Mouse (Mus musculus) thymus, adult 2 months (tissue): ENCODE data around the gene Por. TPM values are rescaled to one million over a fixed set of nuclear protein-coding genes. Genes with fewer than 3 reads are reported as not detected.

ENCODE experiments used
- DNase-seq: peaks from one replicate; pipeline ENCODE4 v3.0.0; 2021
- H3K27ac ChIP-seq: fragments of 200-500 bp; 2 replicates; pipeline ENCODE4 v1.5.1; 2012; ENCODE audit warnings: low read length, control low read depth; ENCODE audit not compliant: control insufficient read depth, insufficient read depth
- H3K27me3 ChIP-seq: fragments of 200-500 bp; 2 replicates; pipeline ENCODE4 v1.6.1; 2012; ENCODE audit warnings: mild to moderate bottlenecking, low read length, moderate library complexity, mixed read lengths; ENCODE audit not compliant: control insufficient read depth, insufficient read depth
- H3K36me3 ChIP-seq: fragments of 200-500 bp; 2 replicates; pipeline ENCODE4 v1.6.1; 2012; ENCODE audit warnings: mild to moderate bottlenecking, low read length, moderate library complexity; ENCODE audit not compliant: control insufficient read depth, insufficient read depth
- H3K4me1 ChIP-seq: fragments of 200-500 bp; replicated peaks from 2 replicates; pipeline ENCODE4 v1.6.1; 2012; ENCODE audit warnings: low read length; ENCODE audit not compliant: control insufficient read depth, insufficient read depth
- H3K4me3 ChIP-seq: fragments of 200-500 bp; 2 replicates; pipeline ENCODE4 v1.5.1; 2012; ENCODE audit warnings: mild to moderate bottlenecking, low read length, control low read depth, moderate library complexity; ENCODE audit not compliant: control insufficient read depth, insufficient read depth
- CTCF ChIP-seq: fragments of 200-500 bp; IDR thresholded peaks from 2 replicates; pipeline ENCODE4 v1.5.1; 2012; ENCODE audit warnings: mild to moderate bottlenecking, control low read depth, low read length, moderate library complexity, borderline replicate concordance; ENCODE audit not compliant: control insufficient read depth, poor library complexity, insufficient read depth; ENCODE audit errors: extremely low read depth
- POLR2A ChIP-seq: fragments of 200-500 bp; IDR thresholded peaks from 2 replicates; pipeline ENCODE4 v1.6.1; 2012; ENCODE audit warnings: mild to moderate bottlenecking, low read length, control low read depth, moderate library complexity; ENCODE audit not compliant: control insufficient read depth, poor library complexity, insufficient read depth; ENCODE audit errors: extremely low read depth
- WGBS: fragments of 180-500 bp; shearing (Covaris S2); methylation state at CpG from one replicate; pipeline ENCODE4 v1.1.7; 2018; 5-methylcytosine and 5-hydroxymethylcytosine counted together
- polyA plus RNA-seq: library from polyadenylated mRNA; depleted of rRNA; stranded (reverse); fragments of >200 nt; gene quantifications from 2 replicates; pipeline ENCODE4 v1.2.3, GENCODE M21; 2012; rRNA removed

Por gene
- 120 and 132 TPM in 2 replicates for polyA plus RNA-seq

- 44% methylated on average over 9 of the region's 9 CpGs for WGBS
- H3K4me1 ChIP-seq = peaks cover 4% of the 10 kb centered on the region
- no peak within 1 kb of the TSS for H3K27ac ChIP-seq
- DNase-seq = no peak
- no peaks in the 10 kb centered on the region for H3K36me3 ChIP-seq
- TF ChIP-seq POLR2A (no peak), CTCF (no peak)
- no peaks in the 10 kb centered on the region for H3K27me3 ChIP-seq
- no peak within 1 kb of the TSS for H3K4me3 ChIP-seq
Observed at GRCm38 (mm10) chr5:135669741-135670275, at the start of gene Por. TSS of gene Por (plus strand) at chr5:135670033.

GRCm38 (mm10) chr5:135620526-135620925 lies 49.3 kb upstream of the Por start:
- no peaks in the 10 kb centered on the region for H3K27me3 ChIP-seq
- TF ChIP-seq POLR2A (no peak), CTCF (no peak)
- no peaks in the 10 kb centered on the region for H3K36me3 ChIP-seq
- no peak for DNase-seq
- H3K27ac ChIP-seq = no peak overlapping the region
- H3K4me3 ChIP-seq = no peak overlapping the region
- WGBS = 91% methylated on average over 9 of the region's 9 CpGs
- no peaks in the 10 kb centered on the region for H3K4me1 ChIP-seq

GRCm38 (mm10) chr5:135621725-135622124 lies 48.1 kb upstream of the Por start:
- no peaks in the 10 kb centered on the region for H3K27me3 ChIP-seq
- no peak overlapping the region for H3K4me3 ChIP-seq
- DNase-seq = no peak
- H3K4me1 ChIP-seq = no peaks in the 10 kb centered on the region
- no peak overlapping the region for H3K27ac ChIP-seq
- WGBS = 89% methylated on average over 10 of the region's 10 CpGs
- no peaks in the 10 kb centered on the region for H3K36me3 ChIP-seq
- TF ChIP-seq CTCF = no peak
- TF ChIP-seq POLR2A = no peak

GRCm38 (mm10) chr5:135623006-135623563 lies 46.7 kb upstream of the Por start:
- H3K4me1 ChIP-seq = no peaks in the 10 kb centered on the region

GRCm38 (mm10) chr5:135628916-135629315 lies 40.9 kb upstream of the Por start:
- no peaks in the 10 kb centered on the region for H3K36me3 ChIP-seq
- no peaks in the 10 kb centered on the region for H3K27me3 ChIP-seq
- H3K4me1 ChIP-seq = peaks cover 10% of the 10 kb centered on the region; the same call in 1 of the 2 replicates
- no peak overlapping the region for H3K4me3 ChIP-seq
- H3K27ac ChIP-seq = no peak overlapping the region
- DNase-seq = no peak
- 63% methylated on average over 10 of the region's 10 CpGs for WGBS
- TF ChIP-seq CTCF (no peak), POLR2A (no peak)

More at GRCm38 (mm10) chr5:135623006-135623563, 46.7 kb upstream of the Por start:
- TF ChIP-seq POLR2A (no peak), CTCF (no peak)
- Histone ChIP-seq H3K27me3 (no peaks in the 10 kb centered on the region), H3K27ac (no peak overlapping the region), H3K36me3 (no peaks in the 10 kb centered on the region), H3K4me3 (no peak overlapping the region)
- 93% methylated on average over 18 of the region's 18 CpGs for WGBS
- DNase-seq = no peak

GRCm38 (mm10) chr5:135629401-135629800 lies 40.4 kb upstream of the Por start:
- WGBS = 89% methylated on average over 3 of the region's 3 CpGs
- no peak for TF ChIP-seq CTCF
- no peak for TF ChIP-seq POLR2A
- Histone ChIP-seq H3K27me3 (no peaks in the 10 kb centered on the region), H3K4me3 (no peak overlapping the region), H3K4me1 (peaks cover 10% of the 10 kb centered on the region; the same call in 1 of the 2 replicates), H3K27ac (no peak overlapping the region), H3K36me3 (no peaks in the 10 kb centered on the region)
- no peak for DNase-seq
